Mouse (Mus musculus): Measurements from ENCODE around the gene Rasgrp1.
A peak's percentile ranks its signal among the peaks of the same experiment; 100 is the strongest.

Rasgrp1 gene

GRCm38 (mm10) chr2:117331634-117332033 is 11.2 kb downstream of the Rasgrp1 start:
- peak; percentile 55 for DNase-seq

DNA sequence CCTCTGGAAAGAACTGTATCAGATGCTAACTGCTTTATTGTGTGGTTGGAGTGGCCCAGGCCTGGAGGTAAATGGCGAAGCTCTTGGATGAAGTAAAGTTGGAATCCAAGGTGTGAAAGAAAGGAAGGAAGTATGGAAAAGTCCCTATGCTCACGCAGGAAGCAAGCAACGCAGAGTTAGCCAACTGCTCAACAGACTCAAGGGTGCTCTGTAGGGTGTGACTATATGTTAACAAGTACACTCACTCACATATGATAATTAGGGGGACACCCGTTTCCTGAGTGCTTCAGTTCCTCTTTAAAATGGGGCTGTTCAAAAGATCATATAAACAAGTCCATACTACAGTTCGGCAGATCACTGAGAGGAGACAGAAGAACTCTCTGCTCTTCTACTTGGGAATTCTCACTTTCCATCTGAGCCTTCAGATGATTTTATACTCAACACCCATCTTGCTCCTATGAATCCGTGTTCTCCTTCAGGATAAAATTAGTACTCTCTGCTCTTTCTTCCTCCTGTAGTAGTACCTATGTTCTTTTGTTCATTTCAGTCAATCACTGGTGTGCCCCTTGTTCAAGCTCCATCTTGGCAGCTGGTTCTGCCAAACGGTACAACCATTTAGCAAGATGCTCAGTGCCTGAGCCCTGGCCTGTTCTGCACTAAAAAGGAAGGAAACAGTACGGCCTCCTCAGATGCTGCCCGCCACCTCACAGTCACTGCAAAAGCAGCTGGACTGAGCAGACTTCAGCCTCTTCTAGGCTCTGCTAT is 14.1 kb downstream of the Rasgrp1 start:
- no peak for DNase-seq

- no peak for DNase-seq
Measured at GRCm38 (mm10) chr2:117322399-117322798, 20.4 kb downstream of the Rasgrp1 start.

- no peak for DNase-seq
Measured at GRCm38 (mm10) chr2:117321231-117321630, 21.6 kb downstream of the Rasgrp1 start.

DNA sequence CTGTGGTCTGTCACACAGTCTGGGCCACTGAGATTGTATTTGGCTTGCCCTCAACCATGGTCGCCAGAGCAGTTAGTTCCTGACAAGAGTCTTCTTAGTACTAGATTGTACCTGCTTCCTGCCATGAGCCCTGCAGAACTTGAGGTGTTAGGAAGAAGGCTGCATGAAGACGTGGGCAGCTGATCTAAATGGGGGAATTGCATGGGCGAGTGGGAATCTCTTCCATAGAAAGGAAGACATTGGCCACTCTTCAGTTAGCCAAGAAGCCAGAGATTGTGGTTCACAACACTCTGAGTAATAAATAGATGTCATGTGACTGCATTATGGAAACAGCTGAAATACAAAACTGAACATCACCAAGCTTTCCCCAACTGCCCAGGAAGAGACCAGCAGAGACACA is 23.8 kb downstream of the Rasgrp1 start:
- DNase-seq, result no peak

GRCm38 (mm10) chr2:117313586-117314235 is 29.1 kb downstream of the Rasgrp1 start:
- no peak for DNase-seq

- no peak for DNase-seq
Measured at GRCm38 (mm10) chr2:117312441-117312895, 30.3 kb downstream of the Rasgrp1 start.

GRCm38 (mm10) chr2:117312030-117312429 is 30.8 kb downstream of the Rasgrp1 start:
- DNase-seq, result no peak

GRCm38 (mm10) chr2:117311349-117311748 is 31.5 kb downstream of the Rasgrp1 start:
- DNase-seq, result no peak

- DNase-seq, result no peak
Measured at GRCm38 (mm10) chr2:117309046-117309445, 33.8 kb downstream of the Rasgrp1 start.

DNA sequence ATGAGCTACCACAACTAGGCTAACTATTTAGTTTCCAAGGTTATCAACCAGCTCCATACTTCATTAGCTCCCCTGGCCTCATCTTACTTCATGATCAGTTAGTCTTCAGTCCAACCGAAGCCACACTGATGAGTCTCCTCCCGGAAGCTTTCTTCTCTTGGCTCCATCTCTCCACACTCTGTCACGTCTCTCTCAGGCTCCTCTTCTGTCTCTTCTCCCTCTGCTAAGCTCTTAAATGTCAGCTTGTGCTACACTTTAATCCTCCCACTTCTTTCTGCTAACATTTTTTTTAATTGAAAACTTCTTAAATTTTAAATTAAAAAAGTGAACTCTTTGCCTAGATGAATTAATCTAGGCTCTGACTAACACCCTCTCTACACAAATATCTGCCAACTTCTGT is 34.8 kb downstream of the Rasgrp1 start:
- no peak for DNase-seq

GRCm38 (mm10) chr2:117304941-117305340 is 37.9 kb downstream of the Rasgrp1 start:
- DNase-seq, result no peak

- DNase-seq, result peak; percentile 31
Measured at GRCm38 (mm10) chr2:117303391-117304350, 39.1 kb downstream of the Rasgrp1 start.

DNA sequence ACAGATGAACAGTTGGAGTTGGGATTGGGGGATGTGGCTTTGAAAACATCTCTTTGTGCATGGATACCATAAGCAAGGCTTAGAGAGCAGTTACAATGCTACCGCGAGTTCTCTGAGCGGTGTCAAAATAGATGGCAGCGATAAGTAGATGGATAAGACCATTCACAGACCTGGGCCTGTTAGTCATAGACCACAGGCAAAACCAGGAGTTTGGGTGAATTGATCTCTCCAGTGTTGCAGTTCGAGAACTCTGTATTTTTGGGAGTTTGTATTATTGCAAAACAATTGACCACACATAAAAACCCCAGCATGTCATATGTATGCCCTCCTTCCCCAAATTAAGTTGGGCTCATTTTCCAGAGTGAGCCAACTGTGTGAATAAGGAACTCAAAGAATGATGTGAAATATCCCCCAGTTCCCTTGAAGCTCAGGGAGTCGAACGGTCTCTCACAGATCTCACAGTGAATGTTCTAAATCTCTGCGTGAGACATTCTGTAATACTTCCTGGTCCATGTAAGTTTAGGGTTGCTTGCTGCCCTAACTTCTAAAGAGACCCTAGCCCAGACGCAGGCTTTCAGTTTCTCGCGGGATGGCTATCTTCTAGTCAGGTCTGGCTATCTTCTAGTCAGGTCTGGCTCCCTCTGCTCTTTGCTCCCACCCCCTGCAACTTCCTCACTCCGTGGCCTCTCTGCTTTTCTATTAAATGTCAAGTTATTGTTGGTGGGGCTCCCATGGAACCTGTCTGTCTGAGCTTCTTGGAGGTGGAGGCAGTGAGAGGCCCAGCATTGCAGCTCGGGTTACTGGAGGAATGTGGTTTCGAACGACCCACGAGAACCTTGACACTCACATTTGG is 43.0 kb downstream of the Rasgrp1 start:
- no peak for DNase-seq

DNA sequence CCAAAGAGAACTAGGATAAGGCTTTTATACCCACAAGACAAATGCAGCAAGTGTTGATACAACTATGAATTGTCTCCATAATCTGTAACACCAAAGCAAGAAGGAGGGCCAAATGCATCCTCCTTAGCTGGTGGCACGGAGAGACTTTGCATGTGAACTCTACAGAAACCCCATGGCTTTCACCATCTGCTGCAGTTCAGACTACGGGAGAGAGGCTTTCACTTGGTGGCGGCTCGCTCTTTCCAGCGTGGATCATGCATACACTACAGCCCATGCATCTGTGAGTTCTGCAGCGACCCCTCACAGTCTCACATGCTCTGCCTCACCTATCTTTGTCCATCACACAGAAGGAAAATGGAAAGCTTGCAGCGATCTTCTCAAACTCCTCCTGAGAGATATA is 54.5 kb downstream of the Rasgrp1 start:
- DNase-seq, result no peak

DNA sequence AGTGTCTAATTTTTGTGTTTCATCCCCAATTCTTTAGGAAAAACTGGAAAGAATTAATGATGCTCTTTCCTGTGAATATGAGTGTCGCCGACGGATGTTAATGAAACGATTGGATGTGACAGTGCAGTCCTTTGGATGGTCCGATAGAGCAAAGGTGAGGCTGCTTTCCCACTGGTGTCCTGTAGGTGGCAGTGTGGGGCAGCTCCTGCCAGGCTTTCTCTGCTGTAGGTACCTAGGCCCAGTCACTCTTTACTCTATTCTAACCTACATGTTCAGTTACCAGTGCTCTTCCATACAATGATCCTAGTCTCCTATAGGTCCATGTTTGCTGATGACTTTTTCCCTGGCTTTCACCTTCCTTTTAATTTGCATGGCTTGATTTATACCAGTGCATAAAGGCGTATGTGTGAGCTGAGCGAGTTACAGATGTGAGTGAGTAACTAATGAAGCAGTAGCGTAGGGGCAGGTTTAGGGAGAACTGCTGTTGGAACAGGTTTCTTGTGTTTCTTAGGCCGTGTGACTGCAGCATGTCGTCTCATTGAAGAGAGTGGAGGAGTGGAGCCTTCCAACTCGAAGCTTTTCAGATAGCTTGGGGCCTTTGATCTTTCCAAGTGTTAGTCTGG is 78.9 kb downstream of the Rasgrp1 start:
- peak; percentile 84 for DNase-seq

- no peak for DNase-seq
Measured at GRCm38 (mm10) chr2:117262184-117262583, 80.6 kb downstream of the Rasgrp1 start.

DNA sequence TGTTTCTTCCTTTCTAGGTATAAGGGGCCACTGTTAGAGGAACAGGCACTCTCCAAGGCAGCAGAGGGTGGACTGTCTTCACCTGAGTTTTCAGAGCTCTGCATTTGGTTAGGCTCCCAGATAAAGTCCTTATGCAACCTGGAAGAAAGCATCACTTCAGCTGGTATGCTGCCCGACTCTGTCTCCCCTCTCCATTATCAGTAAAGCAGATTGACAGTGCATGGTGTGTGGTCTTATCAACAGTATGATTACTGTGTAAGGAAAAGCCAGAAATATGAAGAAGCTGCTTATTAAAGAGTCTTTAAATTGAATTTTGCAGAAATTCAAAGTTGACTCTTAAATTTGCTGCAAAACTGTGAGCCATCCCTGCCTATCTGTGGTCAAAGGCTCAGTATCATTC is 85.2 kb downstream of the Rasgrp1 start:
- DNase-seq, result no peak

DNA sequence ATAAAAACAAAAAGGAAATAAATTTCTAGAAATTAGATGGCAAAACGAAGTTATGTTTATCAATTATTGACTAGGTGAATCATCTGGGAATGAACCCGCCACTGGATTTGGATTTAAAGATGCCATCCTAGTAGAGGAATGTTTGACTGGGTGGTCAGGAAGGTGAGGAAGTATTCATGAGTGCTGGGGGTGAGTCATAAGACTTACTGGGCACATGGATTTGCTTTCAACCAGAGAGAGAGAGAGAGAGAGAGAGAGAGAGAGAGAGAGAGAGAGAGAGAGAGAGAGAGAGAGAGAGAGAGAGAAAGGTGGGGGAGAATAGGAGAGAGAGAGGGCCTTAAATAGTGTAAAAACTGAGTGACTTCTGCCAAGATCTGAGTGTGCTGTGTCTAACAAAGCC is 87.4 kb downstream of the Rasgrp1 start:
- DNase-seq, result no peak

DNA sequence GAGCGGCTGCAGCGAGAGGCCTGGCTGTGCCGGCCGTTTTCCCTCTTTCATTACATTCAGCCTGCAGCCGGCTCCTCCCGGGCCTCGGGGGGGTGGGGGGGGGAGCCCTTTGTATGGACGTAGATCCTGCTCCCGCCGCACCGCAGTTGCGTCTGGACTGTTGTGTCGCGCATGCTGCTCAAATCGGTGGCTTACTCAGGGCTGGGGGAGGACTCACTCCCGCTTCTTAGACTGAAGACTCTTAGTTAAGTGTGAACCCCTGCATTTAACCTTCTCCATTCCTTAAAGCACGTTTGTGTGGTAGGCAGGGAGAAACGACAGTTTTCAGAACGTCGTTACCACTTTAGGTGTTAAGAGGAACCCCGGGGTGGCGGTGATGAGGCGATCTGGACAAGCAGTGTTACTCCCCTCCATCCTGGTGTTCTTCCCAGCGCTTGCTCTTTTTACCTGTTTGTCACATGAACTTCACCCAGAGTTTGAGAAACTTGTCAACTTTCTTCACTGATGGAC is 92.7 kb downstream of the Rasgrp1 start:
- peak; percentile 38 for DNase-seq

DNA sequence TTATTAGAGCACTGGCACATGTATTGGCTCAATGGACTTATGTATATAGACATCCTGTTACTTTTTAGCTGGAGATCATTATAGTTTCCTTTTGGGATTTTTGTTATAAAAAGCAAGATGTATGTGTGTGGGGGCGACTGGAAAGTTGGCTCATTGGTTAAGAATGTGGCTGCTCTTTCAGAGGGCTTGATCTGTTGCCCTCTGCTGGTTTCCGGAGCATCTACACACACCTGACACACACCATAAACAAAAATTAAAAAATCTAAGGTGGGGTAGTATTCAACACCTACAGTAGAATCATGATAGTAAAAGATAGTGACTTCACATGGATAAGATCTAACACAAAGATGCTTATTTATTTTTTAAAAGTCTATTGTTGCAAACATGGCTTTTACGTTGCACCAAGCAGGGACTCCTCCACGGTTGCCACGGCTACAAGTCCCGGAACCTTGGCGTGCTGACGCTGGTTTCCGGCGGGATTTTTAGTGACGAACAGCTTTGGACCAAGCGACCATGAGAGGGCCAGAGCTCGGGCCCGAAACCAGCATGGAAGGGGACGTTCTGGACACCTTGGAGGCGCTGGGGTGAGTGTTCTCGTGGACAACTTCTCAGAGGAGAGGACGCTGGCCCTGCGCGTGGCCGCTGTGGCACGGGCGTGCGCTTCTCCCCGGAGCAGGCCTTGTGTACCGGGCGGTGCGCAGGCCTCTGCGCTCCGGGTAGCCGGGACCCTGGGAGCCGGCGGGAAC is 93.4 kb downstream of the Rasgrp1 start, which contains the start of gene Fam98b:
Fam98b (plus strand) TSS at position 485 of the 746 bp plus-strand sequence.
- peak; percentile 91 for DNase-seq
